Mouse (Mus musculus) cerebellum, adult 2 months (tissue): ENCODE data around the gene Gsn. TPM values are rescaled to one million over a fixed set of nuclear protein-coding genes. Genes with fewer than 3 reads are reported as not detected.

Source experiments
- DNase-seq, 2 experiments: peaks; one replicate each; pipeline ENCODE4 v3.0.0; 2021
- H3K27ac ChIP-seq: fragments of 200-500 bp; 2 replicates; pipeline ENCODE4 v1.5.1; 2012; ENCODE audit warnings: low read length, control low read depth, inconsistent platforms; ENCODE audit not compliant: insufficient read depth
- H3K27me3 ChIP-seq: fragments of 200-500 bp; 2 replicates; pipeline ENCODE4 v1.6.1; 2012; ENCODE audit warnings: inconsistent platforms, mild to moderate bottlenecking, low read length, moderate library complexity; ENCODE audit not compliant: control insufficient read depth, insufficient read depth
- H3K4me1 ChIP-seq: fragments of 200-500 bp; 2 replicates; pipeline ENCODE4 v1.6.1; 2011; ENCODE audit warnings: low read length; ENCODE audit not compliant: control insufficient read depth, insufficient read depth
- H3K4me3 ChIP-seq: fragments of 200-500 bp; replicated peaks from 2 replicates; pipeline ENCODE3; 2011; ENCODE audit warnings: mild to moderate bottlenecking, low read depth, low read length, control low read depth; ENCODE audit not compliant: insufficient read depth
- CTCF ChIP-seq: fragments of 200-500 bp; IDR thresholded peaks from 2 replicates; pipeline ENCODE4 v1.5.1; 2011; ENCODE audit warnings: low read depth, mild to moderate bottlenecking, control low read depth, low read length, moderate library complexity, borderline replicate concordance; ENCODE audit not compliant: insufficient read depth
- POLR2A ChIP-seq: fragments of 200-500 bp; IDR thresholded peaks from 2 replicates; pipeline ENCODE4 v1.6.1; 2011; ENCODE audit warnings: low read length, control low read depth, borderline replicate concordance; ENCODE audit not compliant: insufficient read depth
- WGBS: fragments of 180-500 bp; shearing (Covaris S2); methylation state at CpG from one replicate; pipeline ENCODE4 v1.1.7; 2018; 5-methylcytosine and 5-hydroxymethylcytosine counted together
- polyA plus RNA-seq: library from polyadenylated mRNA; depleted of rRNA; stranded (reverse); fragments of >200 nt; gene quantifications from 2 replicates; pipeline ENCODE4 v1.2.3, GENCODE M21; 2012

Gsn gene
- polyA plus RNA-seq, 1 experiment, result 119 TPM

GRCm38 (mm10) chr2:35255462-35255861, 718 bp upstream of the Gsn start:
- Histone ChIP-seq H3K4me3 (no peak overlapping the region), H3K27ac (no peak overlapping the region), H3K4me1 (no peaks in the 10 kb centered on the region), H3K27me3 (peaks cover 1% of the 10 kb centered on the region)
- WGBS, result 77% methylated on average over 7 of the region's 7 CpGs
- no peak for TF ChIP-seq POLR2A
- TF ChIP-seq CTCF, result no peak
- no peak for DNase-seq

GRCm38 (mm10) chr2:35256932-35257331, 752 bp downstream of the Gsn start:
- DNase-seq, result no peak
- 52% methylated on average over 8 of the region's 8 CpGs for WGBS
- Histone ChIP-seq H3K27me3 (peaks cover 1% of the 10 kb centered on the region), H3K27ac (no peak overlapping the region), H3K4me3 (no peak overlapping the region), H3K4me1 (no peaks in the 10 kb centered on the region)
- TF ChIP-seq POLR2A (no peak), CTCF (no peak)

GRCm38 (mm10) chr2:35257886-35258285, 1.7 kb downstream of the Gsn start:
- no peaks in the 10 kb centered on the region for H3K4me1 ChIP-seq
- H3K27ac ChIP-seq, result no peak overlapping the region
- no peak for DNase-seq
- TF ChIP-seq POLR2A (no peak), CTCF (no peak)
- WGBS, result 86% methylated on average over 2 of the region's 2 CpGs
- H3K4me3 ChIP-seq, result no peak overlapping the region
- peaks cover 1% of the 10 kb centered on the region for H3K27me3 ChIP-seq

GRCm38 (mm10) chr2:35258590-35258989, 2.4 kb downstream of the Gsn start:
- Histone ChIP-seq H3K27me3 (peaks cover 1% of the 10 kb centered on the region), H3K4me3 (no peak overlapping the region), H3K4me1 (no peaks in the 10 kb centered on the region), H3K27ac (no peak overlapping the region)
- TF ChIP-seq POLR2A (no peak), CTCF (no peak)
- WGBS, result 87% methylated on average over 4 of the region's 4 CpGs
- no peak for DNase-seq

GRCm38 (mm10) chr2:35259338-35260080, 3.3 kb downstream of the Gsn start:
- TF ChIP-seq POLR2A (no peak), CTCF (no peak)
- 54% methylated on average over 13 of the region's 13 CpGs for WGBS
- H3K27ac ChIP-seq, result no peak overlapping the region
- no peak overlapping the region for H3K4me3 ChIP-seq
- no peak for DNase-seq
- no peaks in the 10 kb centered on the region for H3K4me1 ChIP-seq
- peaks cover 1% of the 10 kb centered on the region for H3K27me3 ChIP-seq

- H3K4me1 ChIP-seq, result no peaks in the 10 kb centered on the region
- H3K27me3 ChIP-seq, result peaks cover 1% of the 10 kb centered on the region
- no peak overlapping the region for H3K27ac ChIP-seq
- WGBS, result 89% methylated on average over 1 of the region's 1 CpGs
- TF ChIP-seq POLR2A (no peak), CTCF (no peak)
- no peak overlapping the region for H3K4me3 ChIP-seq
- DNase-seq, result no peak
These were observed 4.1 kb downstream of the Gsn start for GRCm38 (mm10) chr2:35260291-35260690.

GRCm38 (mm10) chr2:35264095-35264494, 7.9 kb downstream of the Gsn start:
- Histone ChIP-seq H3K27me3 (no peaks in the 10 kb centered on the region), H3K4me1 (no peaks in the 10 kb centered on the region), H3K4me3 (no peak overlapping the region), H3K27ac (no peak overlapping the region)
- TF ChIP-seq POLR2A (no peak), CTCF (no peak)
- 93% methylated on average over 1 of the region's 1 CpGs for WGBS
- no peak for DNase-seq

GRCm38 (mm10) chr2:35265296-35265695, 9.1 kb downstream of the Gsn start:
- peak; percentile 23; the same call in 1 of the 2 replicates for TF ChIP-seq CTCF
- TF ChIP-seq POLR2A, result no peak
- no peaks in the 10 kb centered on the region for H3K27me3 ChIP-seq
- DNase-seq, result no peak
- no peak overlapping the region for H3K27ac ChIP-seq
- 34% methylated on average over 8 of the region's 8 CpGs for WGBS
- H3K4me1 ChIP-seq, result no peaks in the 10 kb centered on the region
- H3K4me3 ChIP-seq, result no peak overlapping the region
